Mouse (Mus musculus) olfactory bulb, adult 2 months (tissue): ENCODE data around the gene Ulk4.

Experiments used
- CTCF ChIP-seq: fragments of 200-500 bp; IDR thresholded peaks from 2 replicates; pipeline ENCODE4 v1.5.1; 2012; ENCODE audit warnings: low read depth, mild to moderate bottlenecking, low read length, moderate library complexity; ENCODE audit not compliant: insufficient read depth
- POLR2A ChIP-seq: fragments of 200-500 bp; IDR thresholded peaks from 2 replicates; pipeline ENCODE4 v1.6.1; 2012; ENCODE audit warnings: mild to moderate bottlenecking, low read depth, low read length, moderate library complexity; ENCODE audit not compliant: insufficient read depth

GRCm38 (mm10) chr9:120994223-120995155, 282.5 kb downstream of the Ulk4 start:
- no peak for TF ChIP-seq CTCF
- TF ChIP-seq POLR2A, result no peak
